Mouse (Mus musculus): ENCODE data around the gene Gpr39. TPM values are rescaled to one million over a fixed set of nuclear protein-coding genes. Genes with fewer than 3 reads are reported as not detected.

The Gpr39 gene
- polyA plus RNA-seq, 1 experiment, result not detected

DNA sequence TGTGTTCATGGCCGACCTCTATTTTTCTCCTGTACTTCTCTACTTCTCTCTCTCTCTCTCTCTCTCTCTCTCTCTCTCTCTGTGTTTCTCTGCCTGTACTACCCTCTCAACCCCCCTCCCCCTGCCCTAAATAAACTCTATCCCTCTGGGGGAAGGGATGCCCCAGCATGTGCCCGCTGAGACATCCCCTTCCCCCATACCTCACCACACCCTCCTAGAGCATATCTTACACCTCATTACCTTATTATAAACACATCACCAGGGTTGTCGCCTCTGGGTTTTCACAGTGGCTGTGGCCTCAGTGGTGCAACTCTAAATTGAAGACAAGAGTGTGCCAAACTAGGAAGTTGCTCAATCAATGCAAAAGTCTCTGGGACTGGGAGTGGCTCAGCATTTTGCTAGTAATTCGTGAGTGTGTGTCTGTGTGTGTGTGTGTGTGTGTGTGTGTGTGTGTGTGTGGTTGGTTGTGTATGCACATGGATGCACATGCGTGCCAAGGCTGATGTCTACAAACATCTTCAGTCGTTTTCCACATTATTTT lies 52.3 kb downstream of the Gpr39 start:
- TF ChIP-seq GATA1 (IDR thresholded peaks at IDR 0.05; ENCODE audit: low read length), result no peak

GRCm38 (mm10) chr1:125729731-125730536 lies 53.1 kb downstream of the Gpr39 start:
- TF ChIP-seq GATA1 (IDR thresholded peaks at IDR 0.05; ENCODE audit: low read length), result no peak

GRCm38 (mm10) chr1:125730537-125730880 lies 53.7 kb downstream of the Gpr39 start:
- TF ChIP-seq GATA1 (IDR thresholded peaks at IDR 0.05; ENCODE audit: low read length), result no peak

DNA sequence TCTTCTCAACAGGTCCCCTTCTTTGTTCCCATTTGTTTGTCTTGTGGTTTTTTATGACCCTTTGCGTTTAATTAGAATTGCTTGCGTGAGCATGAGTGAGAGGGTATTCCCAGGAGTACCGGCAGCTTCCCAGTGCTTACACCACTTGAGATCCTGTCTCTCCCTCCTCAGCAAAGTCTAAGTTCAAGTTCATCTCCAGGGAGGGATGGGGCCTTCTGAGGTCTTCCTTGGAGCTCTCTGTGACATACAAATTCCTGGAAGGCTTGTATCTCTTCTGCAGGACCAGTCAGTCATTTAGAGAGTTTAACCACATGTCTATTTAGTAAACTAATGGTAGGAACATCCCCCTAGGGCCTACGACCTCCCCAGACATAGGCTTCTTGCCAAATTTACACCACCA lies 55.1 kb downstream of the Gpr39 start:
- TF ChIP-seq GATA1 (IDR thresholded peaks at IDR 0.05; ENCODE audit: low read length), result no peak

- no peak for TF ChIP-seq GATA1 (IDR thresholded peaks at IDR 0.05; ENCODE audit: low read length)
These were observed 68.0 kb downstream of the Gpr39 start for GRCm38 (mm10) chr1:125744766-125745165.

- no peak for TF ChIP-seq GATA1 (IDR thresholded peaks at IDR 0.05; ENCODE audit: low read length)
These were observed 78.7 kb downstream of the Gpr39 start for GRCm38 (mm10) chr1:125755335-125755996.

DNA sequence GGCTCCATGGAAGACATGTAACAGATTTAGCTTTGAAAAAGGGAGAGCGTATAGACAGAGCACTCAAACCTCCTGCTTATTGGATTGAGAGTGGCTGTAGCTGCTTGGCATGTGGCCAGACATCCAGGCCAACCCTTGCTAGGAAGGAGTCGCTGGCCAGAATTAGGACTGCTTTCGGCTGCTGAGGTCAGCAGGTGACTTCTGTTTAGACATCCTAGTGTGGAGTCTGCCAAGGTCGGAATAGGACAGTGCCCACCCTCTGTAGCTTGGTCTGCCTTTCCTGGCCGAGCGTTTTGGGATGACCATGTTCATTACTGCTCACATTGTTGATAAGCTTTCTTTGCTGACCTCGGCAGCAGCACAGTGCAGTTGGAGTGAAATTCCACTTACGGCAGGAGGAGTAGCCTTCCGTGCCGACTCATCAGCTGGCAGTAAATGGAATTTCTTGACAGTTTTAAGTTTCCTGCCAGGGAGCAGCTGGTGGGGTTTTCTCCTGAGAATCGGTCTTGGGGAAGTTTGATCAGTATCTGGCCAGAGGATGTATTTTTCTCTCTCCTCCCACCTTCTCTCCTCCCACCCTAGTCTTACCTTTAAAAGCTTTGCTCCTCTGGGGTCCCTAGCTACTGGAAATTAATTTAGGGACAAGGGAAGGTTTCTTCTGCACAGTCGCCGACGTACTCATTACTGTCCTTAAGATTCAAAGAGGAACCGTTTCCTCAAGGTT lies 83.3 kb downstream of the Gpr39 start:
- no peak for TF ChIP-seq GATA1 (IDR thresholded peaks at IDR 0.05; ENCODE audit: low read length)

- no peak for TF ChIP-seq GATA1 (IDR thresholded peaks at IDR 0.05; ENCODE audit: low read length)
These were observed 83.9 kb downstream of the Gpr39 start for GRCm38 (mm10) chr1:125760696-125761025.

GRCm38 (mm10) chr1:125762076-125762475 lies 85.3 kb downstream of the Gpr39 start:
- TF ChIP-seq GATA1 (IDR thresholded peaks at IDR 0.05; ENCODE audit: low read length), result no peak

DNA sequence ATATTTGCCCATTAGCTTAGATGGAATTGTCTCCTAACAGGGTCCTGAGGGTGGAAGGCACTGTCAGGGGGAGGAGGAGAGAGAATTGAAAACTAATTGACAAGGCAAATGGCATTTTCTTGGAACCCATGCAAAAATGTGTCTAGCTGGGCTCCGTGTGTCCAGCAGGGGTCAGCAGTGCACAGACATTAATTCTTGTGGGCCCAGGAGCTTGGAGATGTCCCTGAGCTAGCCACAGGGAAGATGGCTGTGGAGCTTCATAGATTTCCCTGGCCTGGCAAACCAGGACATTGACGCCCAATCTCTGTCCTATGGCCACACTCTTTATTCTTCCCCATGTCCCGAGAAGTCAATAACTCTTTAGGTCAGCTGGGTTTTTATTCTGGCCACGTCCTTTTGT lies 113.0 kb downstream of the Gpr39 start:
- no peak for TF ChIP-seq GATA1 (IDR thresholded peaks at IDR 0.05; ENCODE audit: low read length)

DNA sequence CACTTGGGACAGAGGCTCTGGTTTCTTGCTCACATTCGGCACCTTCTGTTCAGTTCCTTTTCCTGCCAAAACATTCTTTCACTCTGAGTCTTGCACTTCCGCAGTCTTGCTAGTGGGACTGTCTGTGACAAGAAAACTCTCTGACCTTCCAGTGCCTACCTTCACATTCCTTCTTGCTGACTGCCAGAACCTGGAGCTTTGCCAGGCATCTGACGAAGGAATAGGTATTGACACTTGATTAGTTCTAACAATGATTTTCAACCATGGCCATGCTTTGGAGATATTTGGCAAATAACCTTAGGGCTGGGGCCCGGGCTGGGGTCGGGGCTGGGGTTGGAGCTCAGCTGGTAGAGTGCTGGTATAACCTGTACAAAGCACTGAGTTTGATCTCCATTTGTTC lies 123.7 kb downstream of the Gpr39 start:
- TF ChIP-seq GATA1 (IDR thresholded peaks at IDR 0.05; ENCODE audit: low read length), result no peak

GRCm38 (mm10) chr1:125808426-125808825 lies 131.6 kb downstream of the Gpr39 start:
- TF ChIP-seq GATA1 (IDR thresholded peaks at IDR 0.05; ENCODE audit: low read length), result no peak

- no peak for TF ChIP-seq GATA1 (IDR thresholded peaks at IDR 0.05; ENCODE audit: low read length)
These were observed 136.5 kb downstream of the Gpr39 start for GRCm38 (mm10) chr1:125813141-125813782.

- TF ChIP-seq GATA1 (IDR thresholded peaks at IDR 0.05; ENCODE audit: low read length), result no peak
These were observed 144.3 kb downstream of the Gpr39 start for GRCm38 (mm10) chr1:125821101-125821500.

DNA sequence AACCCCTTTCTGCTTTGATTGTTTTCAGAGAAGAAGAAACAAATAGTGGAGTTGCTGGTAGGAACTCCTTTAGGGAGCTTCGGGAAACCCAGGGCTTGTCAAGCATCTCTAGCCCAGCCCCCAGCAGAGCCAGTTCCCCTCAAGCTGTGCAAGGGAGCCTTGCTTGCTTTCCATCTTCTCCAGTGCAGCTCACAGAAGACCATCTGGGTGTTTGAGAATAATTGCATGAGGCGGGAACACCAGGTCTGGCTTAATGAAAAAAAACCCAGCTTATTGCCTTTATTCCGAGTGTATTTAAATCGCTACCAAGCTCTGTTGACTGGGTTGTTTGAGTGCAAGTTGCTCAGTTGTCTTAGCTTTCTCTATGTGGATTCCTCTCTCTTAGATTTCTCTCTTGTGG lies 146.8 kb downstream of the Gpr39 start:
- no peak for TF ChIP-seq GATA1 (IDR thresholded peaks at IDR 0.05; ENCODE audit: low read length)

GRCm38 (mm10) chr1:125837507-125837906 lies 160.7 kb downstream of the Gpr39 start:
- no peak for TF ChIP-seq GATA1 (IDR thresholded peaks at IDR 0.05; ENCODE audit: low read length)
